Mouse (Mus musculus) limb, embryonic 11.5 days (tissue): ENCODE measurements around the gene Ephb2. TPM values are rescaled to one million over a fixed set of nuclear protein-coding genes. Genes with fewer than 3 reads are reported as not detected.

Experiments
- ATAC-seq: fragments of 200-750 bp; cut with Nextera tagmentation; 2 replicates; pipeline ENCODE4 v1.8.0; 2017; ENCODE audit warnings: low read depth; ENCODE audit not compliant: insufficient number of reproducible peaks, low FRiP score, low TSS enrichment
- DNase-seq: peaks from one replicate; pipeline ENCODE4 v3.0.0-alpha.2; 2015; ENCODE audit warnings: low spot score
- H3K27ac ChIP-seq: fragments of 300-500 bp; sonication (generic); replicated peaks from 2 replicates; pipeline ENCODE4 v1.5.1; 2014; ENCODE audit warnings: low read depth, mild to moderate bottlenecking, low read length
- H3K27me3 ChIP-seq: fragments of 300-500 bp; sonication (generic); 2 replicates; pipeline ENCODE4 v1.6.1; 2014; ENCODE audit warnings: mild to moderate bottlenecking, low read length, mixed read lengths; ENCODE audit not compliant: control insufficient read depth, insufficient read depth
- H3K36me3 ChIP-seq: fragments of 300-500 bp; sonication (generic); 2 replicates; pipeline ENCODE4 v1.6.1; 2014; ENCODE audit warnings: mild to moderate bottlenecking, low read length, moderate library complexity, mixed read lengths; ENCODE audit not compliant: control insufficient read depth, insufficient read depth
- H3K4me1 ChIP-seq: fragments of 300-500 bp; sonication (generic); 2 replicates; pipeline ENCODE4 v1.6.1; 2014; ENCODE audit warnings: low read length, mixed read lengths; ENCODE audit not compliant: control insufficient read depth, insufficient read depth
- H3K4me2 ChIP-seq: fragments of 300-500 bp; sonication (generic); 2 replicates; pipeline ENCODE4 v1.6.1; 2014; ENCODE audit warnings: low read depth, mild to moderate bottlenecking, moderate library complexity; ENCODE audit not compliant: severe bottlenecking
- H3K4me3 ChIP-seq: fragments of 300-500 bp; sonication (generic); 2 replicates; pipeline ENCODE4 v1.5.1; 2014; ENCODE audit warnings: low read depth, low read length
- H3K9ac ChIP-seq: fragments of 300-500 bp; sonication (generic); 2 replicates; pipeline ENCODE4 v1.6.1; 2014; ENCODE audit warnings: mild to moderate bottlenecking, low read length
- H3K9me3 ChIP-seq: fragments of 300-500 bp; sonication (generic); 2 replicates; pipeline ENCODE4 v1.6.1; 2016; ENCODE audit warnings: low read length; ENCODE audit not compliant: control insufficient read depth
- WGBS: fragments of 180-500 bp; shearing (Covaris S2); extraction: QIAGEN DNeasy Blood & Tissue Kit; methylation state at CpG from one replicate; pipeline ENCODE4 v1.1.7; 2014; 5-methylcytosine and 5-hydroxymethylcytosine counted together
- polyA plus RNA-seq: library from polyadenylated mRNA; unstranded; fragments of >200 nt; fragmentation: Nextera tagmentation; extraction: Ambion mirVana; gene quantifications from 2 replicates; pipeline ENCODE4 v1.2.1, GENCODE M21; 2014

The Ephb2 gene
- polyA plus RNA-seq, 1 experiment from 2014 or later, result 12.5 TPM

GRCm38 (mm10) chr4:136734210-136734803, 101.5 kb downstream of the Ephb2 start:
- no peak overlapping the region for H3K4me2 ChIP-seq
- 70% methylated on average over 15 of the region's 15 CpGs for WGBS
- H3K9me3 ChIP-seq, result no peaks in the 10 kb centered on the region
- DNase-seq, result no peak
- H3K36me3 ChIP-seq, result no peaks in the 10 kb centered on the region; the same call in 1 of the 2 replicates
- no peak for ATAC-seq
- H3K9ac ChIP-seq, result no peak overlapping the region
- no peaks in the 10 kb centered on the region for H3K27me3 ChIP-seq
- peaks cover 24% of the 10 kb centered on the region for H3K4me1 ChIP-seq
- H3K27ac ChIP-seq, result no peak overlapping the region
- H3K4me3 ChIP-seq, result no peak overlapping the region

DNA sequence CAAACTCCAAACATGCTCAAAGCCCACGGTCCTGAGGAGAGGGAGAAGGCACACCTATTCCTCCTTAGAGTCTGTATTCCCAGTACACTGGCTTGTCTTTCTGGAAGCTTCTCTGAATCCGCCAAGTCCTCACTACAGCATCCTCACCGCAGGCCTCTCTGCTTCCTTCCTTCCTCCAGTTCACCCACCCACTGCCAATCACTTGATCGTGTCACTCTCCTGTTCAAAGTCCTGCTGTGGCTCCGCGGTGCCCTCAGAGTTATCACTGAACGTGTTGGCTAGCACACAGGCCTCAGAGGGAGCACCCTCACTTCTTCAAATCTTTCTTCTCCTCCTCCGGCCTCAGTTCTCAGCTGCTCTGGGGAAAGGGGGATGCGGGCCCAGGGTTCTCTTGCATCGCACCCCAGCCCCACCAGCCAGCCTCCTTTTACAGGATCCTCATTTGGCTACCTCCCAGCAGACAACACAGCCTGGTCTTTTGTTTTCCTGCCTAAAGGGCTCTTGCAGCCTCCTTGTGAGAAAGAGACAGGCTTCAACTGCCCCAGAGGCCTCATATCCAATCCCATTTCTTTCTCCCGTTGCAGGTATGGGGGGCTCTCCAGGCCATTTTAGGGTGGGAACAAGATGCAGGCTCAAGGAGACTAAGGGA, 102.4 kb downstream of the Ephb2 start:
- Histone ChIP-seq H3K4me2 (no peak overlapping the region), H3K4me3 (no peak overlapping the region), H3K36me3 (no peaks in the 10 kb centered on the region; the same call in 1 of the 2 replicates), H3K9ac (no peak overlapping the region), H3K27ac (no peak overlapping the region), H3K9me3 (no peaks in the 10 kb centered on the region), H3K4me1 (peaks cover 24% of the 10 kb centered on the region), H3K27me3 (no peaks in the 10 kb centered on the region)
- no peak for ATAC-seq
- no peak for DNase-seq
- 50% methylated on average over 11 of the region's 11 CpGs for WGBS

DNA sequence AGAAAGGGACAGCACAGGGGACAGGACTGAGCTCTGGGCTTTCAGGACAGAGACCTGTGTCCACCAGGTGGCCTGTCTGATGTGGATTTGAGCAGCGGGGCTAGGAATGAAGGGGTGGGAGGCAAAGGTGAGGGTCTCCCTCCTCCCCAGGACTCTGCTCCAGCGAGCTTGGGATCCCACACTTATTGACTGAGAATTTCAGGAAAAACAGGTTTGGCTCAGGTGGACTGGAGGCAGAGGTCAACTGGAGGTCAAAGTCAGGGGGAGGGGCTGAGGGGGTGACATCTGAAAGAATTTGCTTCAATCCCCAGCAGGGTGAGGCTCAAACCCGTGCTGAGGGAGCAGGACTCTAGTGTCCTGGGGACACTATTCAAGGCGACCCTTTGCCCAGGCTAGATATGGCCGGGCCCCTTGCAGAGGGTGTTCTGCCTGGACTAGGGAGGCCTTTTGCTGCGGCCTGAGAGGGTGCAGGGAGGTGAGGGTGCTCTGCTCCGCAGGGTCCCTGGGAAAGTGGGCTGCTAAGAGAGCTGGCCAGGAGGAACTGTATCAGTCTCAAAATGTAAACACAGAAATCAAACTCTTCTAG, 103.2 kb downstream of the Ephb2 start:
- 45% methylated on average over 7 of the region's 7 CpGs for WGBS
- H3K36me3 ChIP-seq, result no peaks in the 10 kb centered on the region
- H3K4me1 ChIP-seq, result peaks cover 24% of the 10 kb centered on the region
- no peak overlapping the region for H3K4me3 ChIP-seq
- H3K9ac ChIP-seq, result no peak overlapping the region
- DNase-seq (no peak), ATAC-seq (no peak)
- no peaks in the 10 kb centered on the region for H3K27me3 ChIP-seq
- H3K9me3 ChIP-seq, result no peaks in the 10 kb centered on the region
- H3K27ac ChIP-seq, result no peak overlapping the region
- H3K4me2 ChIP-seq, result no peak overlapping the region

GRCm38 (mm10) chr4:136731761-136732160, 104.0 kb downstream of the Ephb2 start:
- Histone ChIP-seq H3K9ac (no peak overlapping the region), H3K4me2 (no peak overlapping the region), H3K9me3 (no peaks in the 10 kb centered on the region), H3K4me1 (peaks cover 26% of the 10 kb centered on the region), H3K4me3 (no peak overlapping the region), H3K27me3 (no peaks in the 10 kb centered on the region), H3K36me3 (no peaks in the 10 kb centered on the region), H3K27ac (no peak overlapping the region)
- DNase-seq, result no peak
- ATAC-seq, result no peak
- 61% methylated on average over 5 of the region's 5 CpGs for WGBS

- WGBS, result 81% methylated on average over 13 of the region's 13 CpGs
These were observed 104.7 kb downstream of the Ephb2 start for GRCm38 (mm10) chr4:136731008-136731609.

DNA sequence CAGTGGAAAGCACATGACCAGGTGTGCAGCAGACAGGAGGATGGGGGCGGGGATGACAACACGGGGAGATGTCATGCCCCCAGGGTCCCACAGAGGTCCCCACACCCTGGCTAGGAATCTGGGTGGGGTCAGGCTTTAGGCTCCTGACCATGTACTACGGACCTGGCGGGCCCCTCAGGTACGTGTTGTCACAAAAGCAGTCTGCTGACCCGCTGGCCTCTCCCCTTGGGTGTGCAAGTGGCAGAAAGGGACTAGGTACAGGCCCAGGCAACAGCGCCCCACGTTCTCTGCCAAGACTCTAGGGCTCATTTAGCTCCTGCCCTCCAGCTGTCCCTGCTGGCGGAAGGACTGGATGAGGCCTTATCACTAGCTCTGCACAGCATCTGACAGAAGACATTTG, 105.3 kb downstream of the Ephb2 start:
- Histone ChIP-seq H3K4me2 (no peak overlapping the region), H3K4me3 (no peak overlapping the region), H3K36me3 (no peaks in the 10 kb centered on the region), H3K27me3 (no peaks in the 10 kb centered on the region), H3K4me1 (peaks cover 24% of the 10 kb centered on the region), H3K27ac (no peak overlapping the region), H3K9me3 (no peaks in the 10 kb centered on the region), H3K9ac (no peak overlapping the region)
- DNase-seq, result no peak
- no peak for ATAC-seq
- 87% methylated on average over 9 of the region's 9 CpGs for WGBS

More at GRCm38 (mm10) chr4:136731008-136731609, 104.7 kb downstream of the Ephb2 start:
- DNase-seq (no peak), ATAC-seq (no peak)
- H3K27ac ChIP-seq, result no peak overlapping the region
- H3K9ac ChIP-seq, result no peak overlapping the region
- no peaks in the 10 kb centered on the region for H3K36me3 ChIP-seq
- no peak overlapping the region for H3K4me2 ChIP-seq
- no peaks in the 10 kb centered on the region for H3K9me3 ChIP-seq
- H3K27me3 ChIP-seq, result no peaks in the 10 kb centered on the region
- peaks cover 25% of the 10 kb centered on the region for H3K4me1 ChIP-seq
- H3K4me3 ChIP-seq, result no peak overlapping the region

- Histone ChIP-seq H3K9me3 (no peaks in the 10 kb centered on the region), H3K4me2 (no peak overlapping the region), H3K4me3 (no peak overlapping the region), H3K4me1 (peaks cover 29% of the 10 kb centered on the region), H3K9ac (no peak overlapping the region), H3K27me3 (no peaks in the 10 kb centered on the region), H3K36me3 (no peaks in the 10 kb centered on the region), H3K27ac (no peak overlapping the region)
- 92% methylated on average over 2 of the region's 2 CpGs for WGBS
- ATAC-seq (no peak), DNase-seq (no peak)
These were observed 106.2 kb downstream of the Ephb2 start for GRCm38 (mm10) chr4:136729574-136729973.

- WGBS, result 91% methylated on average over 8 of the region's 8 CpGs
- no peaks in the 10 kb centered on the region for H3K9me3 ChIP-seq
- H3K27me3 ChIP-seq, result no peaks in the 10 kb centered on the region
- no peak overlapping the region for H3K27ac ChIP-seq
- no peak overlapping the region for H3K4me2 ChIP-seq
- peaks cover 20% of the 10 kb centered on the region for H3K4me1 ChIP-seq
- H3K36me3 ChIP-seq, result no peaks in the 10 kb centered on the region
- ATAC-seq (no peak), DNase-seq (no peak)
- no peak overlapping the region for H3K9ac ChIP-seq
- no peak overlapping the region for H3K4me3 ChIP-seq
These were observed 108.8 kb downstream of the Ephb2 start for GRCm38 (mm10) chr4:136726941-136727340.
